Mouse (Mus musculus): ENCODE measurements at regions not wholly inside any gene's neighbourhood (a gene's known extent, or its start where the extent isn't known, plus 50 kb on each side); places are given as distances from the start of the nearest gene placed in this dataset.

- DNase-seq: no peak
Measured at GRCm38 (mm10) chr6:89007516-89007915, 105.5 kb downstream of the Tpra1 start.

GRCm38 (mm10) chr6:89008614-89009171 is 106.6 kb downstream of the Tpra1 start:
- DNase-seq: peak; percentile 68

- DNase-seq: peak; percentile 34
Measured at GRCm38 (mm10) chr6:89012998-89013689, 111.1 kb downstream of the Tpra1 start.

- no peak for DNase-seq
Measured at GRCm38 (mm10) chr6:89013690-89014061, 111.6 kb downstream of the Tpra1 start.

GRCm38 (mm10) chr6:89024101-89024650 is 122.1 kb downstream of the Tpra1 start:
- peak; percentile 55 for DNase-seq

GRCm38 (mm10) chr6:89033433-89034298 is 131.6 kb downstream of the Tpra1 start:
- peak; percentile 54 for DNase-seq

- no peak for DNase-seq
Measured at GRCm38 (mm10) chr6:89034455-89034854, 132.4 kb downstream of the Tpra1 start.

- no peak for DNase-seq
Measured at GRCm38 (mm10) chr6:89035061-89035835, 133.2 kb downstream of the Tpra1 start.

GRCm38 (mm10) chr6:89035836-89036156 is 133.7 kb downstream of the Tpra1 start:
- DNase-seq: no peak

- DNase-seq: no peak
Measured at GRCm38 (mm10) chr6:89037392-89037791, 135.3 kb downstream of the Tpra1 start.

GRCm38 (mm10) chr6:89037901-89038300 is 135.8 kb downstream of the Tpra1 start:
- DNase-seq: peak; percentile 35

GRCm38 (mm10) chr6:89040919-89041318 is 138.9 kb downstream of the Tpra1 start:
- DNase-seq: no peak

GRCm38 (mm10) chr6:89042478-89043239 is 140.6 kb downstream of the Tpra1 start:
- peak; percentile 75 for DNase-seq

GRCm38 (mm10) chr6:89045436-89045966 is 143.4 kb downstream of the Tpra1 start:
- DNase-seq: no peak

- peak; percentile 35 for DNase-seq
Measured at GRCm38 (mm10) chr6:89046476-89046875, 144.4 kb downstream of the Tpra1 start.

- DNase-seq: peak; percentile 28
Measured at GRCm38 (mm10) chr6:89047629-89048332, 145.7 kb downstream of the Tpra1 start.

- no peak for DNase-seq
Measured at GRCm38 (mm10) chr6:89049290-89049689, 147.2 kb downstream of the Tpra1 start.

- DNase-seq: no peak
Measured at GRCm38 (mm10) chr6:89050575-89051270, 148.7 kb downstream of the Tpra1 start.

GRCm38 (mm10) chr6:89052758-89053460 is 150.9 kb downstream of the Tpra1 start:
- DNase-seq: peak; percentile 47

GRCm38 (mm10) chr6:89054060-89054459 is 152.0 kb downstream of the Tpra1 start:
- no peak for DNase-seq

Data from thymus, postnatal 14 days (tissue).